In genomic region chr7:25579441-25579840, GRCm38 (mm10) we compare ENCODE assay signal across 44 mouse cellular contexts. TPM values are rescaled to one million over a fixed set of nuclear protein-coding genes. Genes with fewer than 3 reads are reported as not detected.
"Had no signal": no experiment of that assay in that cellular context is flagged by ENCODE, and none has a peak within 500 bp of the region (broad histone marks: within the 10 kb centered on the region; RNA-seq: fewer than 3 reads in every experiment).

No protein-coding gene starts in this region.

- H3K9ac ChIP-seq: limb, embryonic 12.5 days; limb, embryonic 13.5 days; limb, embryonic 15.5 days; liver, embryonic 12.5 days; liver, embryonic 13.5 days; liver, embryonic 14.5 days; liver, embryonic 15.5 days; liver, postnatal 0 days; lung, embryonic 14.5 days; lung, embryonic 15.5 days; midbrain, embryonic 12.5 days; midbrain, embryonic 15.5 days; neural tube, embryonic 12.5 days had no signal

- DNase-seq: left cerebral cortex, postnatal 4 days; liver; liver, embryonic 13.5 days; liver, postnatal 0 days; lung, adult 18-20 months; lung, adult 2 months; lung, embryonic 14.5 days; lung, postnatal 10 days; lung, postnatal 14 days; lung, postnatal 36 days; lung, postnatal 4 days; midbrain, embryonic 14.5 days had no signal

- H3K9me3 ChIP-seq: limb, embryonic 10.5 days; limb, embryonic 13.5 days; limb, embryonic 15.5 days; liver, embryonic 12.5 days; liver, embryonic 13.5 days; liver, embryonic 15.5 days; lung, embryonic 15.5 days; midbrain, embryonic 12.5 days; midbrain, embryonic 15.5 days; neural tube, embryonic 12.5 days had no signal

- H3K36me3 ChIP-seq: limb, embryonic 10.5 days; limb, embryonic 12.5 days; limb, embryonic 13.5 days; limb, embryonic 15.5 days; liver, embryonic 12.5 days; liver, embryonic 13.5 days; liver, embryonic 15.5 days; lung, embryonic 15.5 days; midbrain, embryonic 10.5 days; midbrain, embryonic 12.5 days; midbrain, embryonic 15.5 days; neural tube, embryonic 12.5 days had no signal

- H3K27me3 ChIP-seq: limb, embryonic 15.5 days; liver, embryonic 12.5 days; liver, embryonic 13.5 days; liver, embryonic 15.5 days; lung, embryonic 15.5 days; midbrain, embryonic 12.5 days; midbrain, embryonic 15.5 days; neural tube, embryonic 12.5 days had no signal

- H3K4me1 ChIP-seq: limb, embryonic 12.5 days; limb, embryonic 13.5 days; limb, embryonic 15.5 days; liver, embryonic 12.5 days; midbrain, embryonic 15.5 days; neural tube, embryonic 12.5 days had no signal

- ATAC-seq: liver, embryonic 12.5 days; liver, postnatal 0 days; lung, postnatal 0 days; midbrain, embryonic 15.5 days; midbrain, embryonic 16.5 days had no signal

- H3K4me3 ChIP-seq: left cerebral cortex, adult 2 months; limb, embryonic 10.5 days; limb, embryonic 12.5 days; limb, embryonic 13.5 days; limb, embryonic 15.5 days; liver, embryonic 12.5 days; liver, embryonic 13.5 days; liver, embryonic 15.5 days; lung, embryonic 15.5 days; megakaryocyte, embryonic 14.5 days; midbrain, embryonic 10.5 days; midbrain, embryonic 12.5 days; midbrain, embryonic 15.5 days; myocyte; neural tube, embryonic 12.5 days had no signal

- H3K4me2 ChIP-seq: limb, embryonic 12.5 days; limb, embryonic 13.5 days; limb, embryonic 15.5 days; liver, embryonic 11.5 days; liver, embryonic 12.5 days; liver, embryonic 13.5 days; liver, embryonic 15.5 days; lung, embryonic 14.5 days; lung, embryonic 15.5 days; midbrain, embryonic 11.5 days; midbrain, embryonic 12.5 days; midbrain, embryonic 15.5 days; neural tube, embryonic 12.5 days had no signal

- H3K27ac ChIP-seq: left cerebral cortex, adult 2 months; limb, embryonic 10.5 days; limb, embryonic 12.5 days; limb, embryonic 13.5 days; limb, embryonic 15.5 days; liver, embryonic 12.5 days; liver, embryonic 13.5 days; liver, embryonic 14.5 days; liver, embryonic 15.5 days; lung, embryonic 15.5 days; macrophage; midbrain, embryonic 10.5 days; midbrain, embryonic 12.5 days; midbrain, embryonic 15.5 days; neural tube, embryonic 12.5 days had no signal

RNA-seq across cellular contexts. Expression of gene Erich4, which starts 36.3 kb away (rescaled TPM):
- total RNA-seq: left cerebral cortex, adult 2 months; left cerebral cortex, adult 8-10 months; left cerebral cortex, postnatal 14 days; left cerebral cortex, postnatal 25 days; left cerebral cortex, postnatal 36 days; left cerebral cortex, postnatal 4 days; liver, adult 2 months; megakaryocyte-erythroid progenitor cell, adult 5-6 weeks; midbrain, postnatal 0 days; monocyte, adult 5-6 weeks had no signal
- polyA plus RNA-seq: limb, embryonic 10.5 days; limb, embryonic 11.5 days; limb, embryonic 12.5 days; limb, embryonic 13.5 days; limb, embryonic 14.5 days; limb, embryonic 15.5 days; liver, adult 2 months; liver, embryonic 11.5 days; lung, adult 2 months; lung, embryonic 14.5 days; lung, embryonic 15.5 days; lung, postnatal 0 days; macrophage; midbrain, embryonic 10.5 days; midbrain, embryonic 11.5 days; midbrain, embryonic 12.5 days; midbrain, embryonic 14.5 days; midbrain, embryonic 15.5 days; midbrain, embryonic 16.5 days; midbrain, postnatal 0 days; myocyte; neural tube, embryonic 11.5 days; neural tube, embryonic 12.5 days had no signal

RNA-seq across cellular contexts. Expression of gene Ceacam2, which starts 39.8 kb away (rescaled TPM):
- total RNA-seq: left cerebral cortex, postnatal 4 days; liver, adult 2 months; megakaryocyte-erythroid progenitor cell, adult 5-6 weeks; midbrain, postnatal 0 days; monocyte, adult 5-6 weeks had no signal
- polyA plus RNA-seq: limb, embryonic 10.5 days; limb, embryonic 11.5 days; limb, embryonic 14.5 days; limb, embryonic 15.5 days; liver, embryonic 11.5 days; liver, embryonic 12.5 days; liver, embryonic 15.5 days; liver, embryonic 16.5 days; liver, postnatal 0 days; lung, embryonic 14.5 days; lung, postnatal 0 days; midbrain, embryonic 10.5 days; midbrain, embryonic 11.5 days; midbrain, embryonic 12.5 days; midbrain, embryonic 16.5 days; midbrain, postnatal 0 days; myocyte; neural tube, embryonic 11.5 days; neural tube, embryonic 12.5 days had no signal
